Mouse (Mus musculus) embryonic facial prominence, embryonic 10.5 days (tissue): ENCODE measurements around the gene Aunip. TPM values are rescaled to one million over a fixed set of nuclear protein-coding genes. Genes with fewer than 3 reads are reported as not detected.
A peak's percentile ranks its signal among the peaks of the same experiment; 100 is the strongest.

ENCODE experiments used
- DNase-seq: peaks from one replicate; pipeline ENCODE4 v3.0.0-alpha.2; 2017; ENCODE audit warnings: low spot score
- H3K27ac ChIP-seq: fragments of 300-500 bp; sonication (generic); replicated peaks from 2 replicates; pipeline ENCODE4 v1.5.1; 2016; ENCODE audit warnings: mild to moderate bottlenecking
- H3K27me3 ChIP-seq: fragments of 300-500 bp; sonication (generic); replicated peaks from 2 replicates; pipeline ENCODE4 v1.6.1; 2016; ENCODE audit warnings: low read depth, mild to moderate bottlenecking; ENCODE audit not compliant: poor library complexity, severe bottlenecking
- H3K36me3 ChIP-seq: fragments of 300-500 bp; sonication (generic); replicated peaks from 2 replicates; pipeline ENCODE4 v1.6.1; 2016; ENCODE audit warnings: mild to moderate bottlenecking, moderate library complexity
- H3K4me1 ChIP-seq: fragments of 300-500 bp; sonication (generic); 2 replicates; pipeline ENCODE4 v1.6.1; 2016
- H3K4me3 ChIP-seq: fragments of 300-500 bp; sonication (generic); 2 replicates; pipeline ENCODE4 v1.5.1; 2016; ENCODE audit warnings: mild to moderate bottlenecking, moderate library complexity
- H3K9me3 ChIP-seq: fragments of 300-500 bp; sonication (generic); 2 replicates; pipeline ENCODE4 v1.6.1; 2016; ENCODE audit warnings: mild to moderate bottlenecking
- WGBS: fragments of 180-500 bp; shearing (Covaris S2); methylation state at CpG from one replicate; pipeline ENCODE4 v1.1.7; 2016; 5-methylcytosine and 5-hydroxymethylcytosine counted together
- polyA plus RNA-seq: library from polyadenylated mRNA; unstranded; fragments of >200 nt; fragmentation: Nextera tagmentation; extraction: Ambion mirVana; gene quantifications from 2 replicates; pipeline ENCODE4 v1.2.1, GENCODE M21; 2016

Aunip gene
- polyA plus RNA-seq, 1 experiment from 2014 or later: 28.2 TPM

GRCm38 (mm10) chr4:134476899-134477298, 33.9 kb upstream of the Aunip start:
- Histone ChIP-seq H3K4me1 (no peaks in the 10 kb centered on the region), H3K36me3 (peaks cover 52% of the 10 kb centered on the region), H3K27ac (no peak overlapping the region), H3K4me3 (no peak overlapping the region), H3K9me3 (no peaks in the 10 kb centered on the region), H3K27me3 (no peaks in the 10 kb centered on the region; the same call in 1 of the 2 replicates)
- DNase-seq: no peak
- WGBS: 92% methylated on average over 8 of the region's 8 CpGs

GRCm38 (mm10) chr4:134478031-134478430, 32.8 kb upstream of the Aunip start:
- peak; percentile 91 for DNase-seq
- Histone ChIP-seq H3K36me3 (peaks cover 40% of the 10 kb centered on the region), H3K4me1 (no peaks in the 10 kb centered on the region), H3K9me3 (no peaks in the 10 kb centered on the region), H3K4me3 (no peak overlapping the region), H3K27ac (no peak overlapping the region), H3K27me3 (peaks cover 6% of the 10 kb centered on the region)
- 10% methylated on average over 9 of the region's 9 CpGs for WGBS

- Histone ChIP-seq H3K4me1 (peaks cover 5% of the 10 kb centered on the region), H3K4me3 (no peak overlapping the region), H3K36me3 (peaks cover 25% of the 10 kb centered on the region), H3K9me3 (no peaks in the 10 kb centered on the region), H3K27me3 (peaks cover 21% of the 10 kb centered on the region), H3K27ac (no peak overlapping the region)
- no peak for DNase-seq
- 86% methylated on average over 4 of the region's 4 CpGs for WGBS
These were observed 31.0 kb upstream of the Aunip start for GRCm38 (mm10) chr4:134479839-134480238.

GRCm38 (mm10) chr4:134480864-134481263, 29.9 kb upstream of the Aunip start:
- Histone ChIP-seq H3K36me3 (peaks cover 15% of the 10 kb centered on the region), H3K9me3 (no peaks in the 10 kb centered on the region), H3K4me1 (peaks cover 5% of the 10 kb centered on the region), H3K4me3 (no peak overlapping the region), H3K27ac (no peak overlapping the region), H3K27me3 (peaks cover 21% of the 10 kb centered on the region)
- peak; percentile 79 for DNase-seq
- WGBS: 24% methylated on average over 6 of the region's 6 CpGs

GRCm38 (mm10) chr4:134481270-134481669, 29.5 kb upstream of the Aunip start:
- 65% methylated on average over 6 of the region's 6 CpGs for WGBS
- no peaks in the 10 kb centered on the region for H3K9me3 ChIP-seq
- peaks cover 21% of the 10 kb centered on the region for H3K27me3 ChIP-seq
- H3K4me3 ChIP-seq: no peak overlapping the region
- peaks cover 5% of the 10 kb centered on the region for H3K4me1 ChIP-seq
- H3K36me3 ChIP-seq: peaks cover 11% of the 10 kb centered on the region
- no peak overlapping the region for H3K27ac ChIP-seq
- DNase-seq: no peak

GRCm38 (mm10) chr4:134482442-134482841, 28.4 kb upstream of the Aunip start:
- Histone ChIP-seq H3K27ac (no peak overlapping the region), H3K27me3 (peaks cover 21% of the 10 kb centered on the region), H3K4me3 (no peak overlapping the region), H3K4me1 (peaks cover 5% of the 10 kb centered on the region), H3K36me3 (no peaks in the 10 kb centered on the region), H3K9me3 (no peaks in the 10 kb centered on the region)
- DNase-seq: no peak
- 86% methylated on average over 8 of the region's 8 CpGs for WGBS

GRCm38 (mm10) chr4:134483078-134483688, 27.6 kb upstream of the Aunip start:
- 71% methylated on average over 6 of the region's 6 CpGs for WGBS
- Histone ChIP-seq H3K4me3 (no peak overlapping the region), H3K9me3 (no peaks in the 10 kb centered on the region), H3K4me1 (peaks cover 6% of the 10 kb centered on the region), H3K27me3 (peaks cover 21% of the 10 kb centered on the region), H3K27ac (no peak overlapping the region), H3K36me3 (no peaks in the 10 kb centered on the region)
- no peak for DNase-seq

GRCm38 (mm10) chr4:134483696-134484095, 27.1 kb upstream of the Aunip start:
- no peak overlapping the region for H3K4me3 ChIP-seq
- H3K27ac ChIP-seq: no peak overlapping the region
- peaks cover 9% of the 10 kb centered on the region for H3K4me1 ChIP-seq
- peaks cover 21% of the 10 kb centered on the region for H3K27me3 ChIP-seq
- H3K36me3 ChIP-seq: no peaks in the 10 kb centered on the region
- no peak for DNase-seq
- H3K9me3 ChIP-seq: no peaks in the 10 kb centered on the region
- 63% methylated on average over 6 of the region's 6 CpGs for WGBS

GRCm38 (mm10) chr4:134484231-134484630, 26.6 kb upstream of the Aunip start:
- no peak for DNase-seq
- 85% methylated on average over 10 of the region's 10 CpGs for WGBS

GRCm38 (mm10) chr4:134485151-134485900, 25.5 kb upstream of the Aunip start:
- no peak overlapping the region for H3K27ac ChIP-seq
- no peak overlapping the region for H3K4me3 ChIP-seq
- no peaks in the 10 kb centered on the region for H3K9me3 ChIP-seq
- DNase-seq: no peak
- peaks cover 9% of the 10 kb centered on the region for H3K4me1 ChIP-seq
- no peaks in the 10 kb centered on the region for H3K36me3 ChIP-seq
- peaks cover 21% of the 10 kb centered on the region for H3K27me3 ChIP-seq
- 85% methylated on average over 5 of the region's 5 CpGs for WGBS

More at GRCm38 (mm10) chr4:134484231-134484630, 26.6 kb upstream of the Aunip start:
- Histone ChIP-seq H3K27me3 (peaks cover 21% of the 10 kb centered on the region), H3K9me3 (no peaks in the 10 kb centered on the region), H3K4me3 (no peak overlapping the region), H3K4me1 (peaks cover 9% of the 10 kb centered on the region), H3K27ac (no peak overlapping the region), H3K36me3 (no peaks in the 10 kb centered on the region)

- peaks cover 13% of the 10 kb centered on the region for H3K4me1 ChIP-seq
- H3K4me3 ChIP-seq: no peak overlapping the region
- no peaks in the 10 kb centered on the region for H3K36me3 ChIP-seq
- H3K27me3 ChIP-seq: peaks cover 13% of the 10 kb centered on the region; the same call in 1 of the 2 replicates
- no peak overlapping the region for H3K27ac ChIP-seq
- WGBS: 92% methylated on average over 5 of the region's 5 CpGs
- DNase-seq: no peak
- no peaks in the 10 kb centered on the region for H3K9me3 ChIP-seq
These were observed 22.6 kb upstream of the Aunip start for GRCm38 (mm10) chr4:134488211-134488610.

GRCm38 (mm10) chr4:134489986-134490665, 20.7 kb upstream of the Aunip start:
- Histone ChIP-seq H3K4me1 (peaks cover 14% of the 10 kb centered on the region), H3K27me3 (no peaks in the 10 kb centered on the region), H3K27ac (no peak overlapping the region), H3K9me3 (no peaks in the 10 kb centered on the region), H3K4me3 (no peak overlapping the region), H3K36me3 (no peaks in the 10 kb centered on the region)
- no peak for DNase-seq
- 87% methylated on average over 11 of the region's 11 CpGs for WGBS
